In genomic region chr5:45512908-45513307, GRCm38 (mm10) we compare ENCODE assay signal across 33 mouse cellular contexts. TPM values are rescaled to one million over a fixed set of nuclear protein-coding genes. Genes with fewer than 3 reads are reported as not detected.
"Had no signal": no experiment of that assay in that cellular context is flagged by ENCODE, and none has a peak within 500 bp of the region (broad histone marks: within the 10 kb centered on the region; RNA-seq: fewer than 3 reads in every experiment).

No protein-coding gene starts in this region.

- H3K27me3 ChIP-seq: heart, embryonic 12.5 days; hindbrain, embryonic 13.5 days; hindbrain, embryonic 15.5 days; kidney, embryonic 15.5 days; limb, embryonic 13.5 days; limb, embryonic 15.5 days; liver, embryonic 13.5 days; liver, embryonic 15.5 days had no signal

- DNase-seq: forebrain, postnatal 0 days; gastrocnemius, postnatal 14 days; gastrocnemius, postnatal 36 days; heart, adult 18-20 months; heart, postnatal 10 days; kidney, adult 18-20 months; layer of hippocampus, adult 9-11 months; layer of hippocampus, postnatal 36 days; left cerebral cortex, postnatal 4 days; liver, embryonic 13.5 days had no signal

- H3K4me3 ChIP-seq: heart, embryonic 10.5 days; heart, embryonic 12.5 days; hindbrain, embryonic 13.5 days; hindbrain, embryonic 15.5 days; kidney, embryonic 15.5 days; limb, embryonic 13.5 days; limb, embryonic 15.5 days; liver, embryonic 13.5 days; liver, embryonic 15.5 days had no signal

- H3K27ac ChIP-seq: heart, embryonic 10.5 days; hindbrain, embryonic 13.5 days; hindbrain, embryonic 15.5 days; hindbrain, postnatal 0 days; kidney, embryonic 15.5 days; kidney, postnatal 0 days; limb, embryonic 13.5 days; limb, embryonic 15.5 days; liver, embryonic 13.5 days; liver, embryonic 15.5 days had no signal

- H3K4me2 ChIP-seq: heart, embryonic 12.5 days; hindbrain, embryonic 13.5 days; hindbrain, embryonic 15.5 days; kidney, embryonic 15.5 days; limb, embryonic 13.5 days; limb, embryonic 15.5 days; liver, embryonic 11.5 days; liver, embryonic 13.5 days; liver, embryonic 15.5 days had no signal

- ATAC-seq: forebrain, postnatal 0 days; hindbrain, postnatal 0 days had no signal

- H3K9me3 ChIP-seq: heart, embryonic 10.5 days; heart, embryonic 12.5 days; hindbrain, embryonic 13.5 days; hindbrain, embryonic 15.5 days; kidney, embryonic 15.5 days; limb, embryonic 13.5 days; limb, embryonic 15.5 days; liver, embryonic 13.5 days; liver, embryonic 15.5 days had no signal

- H3K9ac ChIP-seq: forebrain, postnatal 0 days; heart, embryonic 12.5 days; hindbrain, embryonic 13.5 days; hindbrain, embryonic 15.5 days; kidney, embryonic 15.5 days; limb, embryonic 13.5 days; limb, embryonic 15.5 days; liver, embryonic 13.5 days; liver, embryonic 15.5 days had no signal

- H3K4me1 ChIP-seq: heart, embryonic 10.5 days; heart, embryonic 12.5 days; hindbrain, embryonic 13.5 days; hindbrain, embryonic 15.5 days; kidney, embryonic 15.5 days; limb, embryonic 13.5 days; limb, embryonic 15.5 days; liver, embryonic 13.5 days; liver, embryonic 15.5 days had no signal

RNA-seq across cellular contexts. Expression of gene Clrn2, which starts 59.4 kb away (rescaled TPM):
- total RNA-seq: forebrain, postnatal 0 days; gastrocnemius, adult 18-20 months; gastrocnemius, adult 8-10 months; gastrocnemius, postnatal 14 days; gastrocnemius, postnatal 36 days; heart, adult 18-20 months; heart, adult 8-10 months; heart, postnatal 10 days; heart, postnatal 25 days; hematopoietic stem cell, adult 5-6 weeks; hindbrain, postnatal 0 days; left cerebral cortex, postnatal 4 days had no signal
- polyA plus RNA-seq: forebrain, postnatal 0 days; gonadal fat pad, adult 2 months; heart, embryonic 10.5 days; heart, embryonic 12.5 days; heart, embryonic 14.5 days; heart, embryonic 16.5 days; hindbrain, embryonic 11.5 days; intestine, embryonic 14.5 days; kidney, embryonic 15.5 days; kidney, postnatal 0 days; large intestine, adult 2 months; limb, embryonic 11.5 days; limb, embryonic 13.5 days; limb, embryonic 15.5 days; liver, embryonic 11.5 days; liver, embryonic 13.5 days; liver, embryonic 15.5 days had no signal
